Mouse (Mus musculus): ENCODE data around the gene Comp. TPM values are rescaled to one million over a fixed set of nuclear protein-coding genes. Genes with fewer than 3 reads are reported as not detected.
A peak's percentile ranks its signal among the peaks of the same experiment; 100 is the strongest.

Gene Comp
- 0.11 to 4.1 TPM (median 0.19 TPM) in 3 replicates for total RNA-seq (2017)

DNA sequence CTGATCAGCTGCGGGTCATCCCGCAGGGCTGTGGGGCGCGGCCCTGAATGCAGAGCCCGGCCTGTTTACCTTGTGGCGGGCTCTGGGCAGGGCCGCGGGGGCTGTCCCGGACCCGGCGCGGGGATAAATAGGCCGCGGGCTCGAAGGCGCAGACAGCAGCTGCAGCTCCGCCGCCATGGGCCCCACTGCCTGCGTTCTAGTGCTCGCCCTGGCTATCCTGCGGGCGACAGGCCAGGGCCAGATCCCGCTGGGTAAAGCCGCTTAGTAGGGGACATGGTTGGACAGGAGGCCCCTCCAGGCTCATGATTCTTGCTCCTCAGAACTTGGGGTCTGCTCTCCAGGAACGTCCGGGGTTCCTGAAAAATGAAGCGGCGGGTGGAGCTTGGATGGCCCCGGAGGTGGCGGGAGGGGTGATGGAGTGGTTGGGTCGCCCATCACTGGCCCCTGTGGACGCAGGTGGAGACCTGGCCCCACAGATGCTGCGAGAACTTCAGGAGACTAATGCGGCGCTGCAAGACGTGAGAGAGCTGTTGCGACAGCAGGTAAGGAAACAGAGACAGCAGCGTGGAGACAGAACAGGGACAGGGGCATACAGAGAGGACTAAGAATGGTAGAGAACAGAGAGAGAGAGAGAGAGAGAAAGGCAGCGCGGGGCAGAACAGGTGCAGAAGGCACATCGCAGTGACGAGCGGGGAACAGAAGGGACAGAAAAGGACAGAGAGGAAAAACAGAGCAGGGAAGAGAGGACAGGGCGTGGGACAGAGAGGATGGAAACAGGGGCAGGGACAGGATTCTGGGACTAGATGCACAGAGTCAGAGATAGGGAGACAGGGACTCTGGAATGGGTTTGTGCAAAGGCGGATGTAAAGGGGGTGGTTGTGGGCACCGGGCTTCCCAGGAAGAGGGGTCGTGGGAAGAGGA lies at the start of gene Comp:
Gene Comp (plus strand): TSS at position 162 of the 921 bp plus-strand sequence.
- no peak for ATAC-seq (replicated peaks; ENCODE audit: insufficient number of reproducible peaks, low FRiP score, low TSS enrichment, poor library complexity, severe bottlenecking)

GRCm38 (mm10) chr8:70323716-70324115 lies 49.6 kb upstream of the Comp start:
- ATAC-seq (replicated peaks; ENCODE audit: insufficient number of reproducible peaks, low FRiP score, low TSS enrichment, poor library complexity, severe bottlenecking), result no peak

GRCm38 (mm10) chr8:70327512-70327911 lies 45.8 kb upstream of the Comp start:
- ATAC-seq (replicated peaks; ENCODE audit: insufficient number of reproducible peaks, low FRiP score, low TSS enrichment, poor library complexity, severe bottlenecking), result no peak

GRCm38 (mm10) chr8:70329124-70329834 lies 44.1 kb upstream of the Comp start, which contains the start of gene Gdf1:
Gene Gdf1 (plus strand): TSS chr8:70329817.
- ATAC-seq (replicated peaks; ENCODE audit: insufficient number of reproducible peaks, low FRiP score, low TSS enrichment, poor library complexity, severe bottlenecking), result no peak

DNA sequence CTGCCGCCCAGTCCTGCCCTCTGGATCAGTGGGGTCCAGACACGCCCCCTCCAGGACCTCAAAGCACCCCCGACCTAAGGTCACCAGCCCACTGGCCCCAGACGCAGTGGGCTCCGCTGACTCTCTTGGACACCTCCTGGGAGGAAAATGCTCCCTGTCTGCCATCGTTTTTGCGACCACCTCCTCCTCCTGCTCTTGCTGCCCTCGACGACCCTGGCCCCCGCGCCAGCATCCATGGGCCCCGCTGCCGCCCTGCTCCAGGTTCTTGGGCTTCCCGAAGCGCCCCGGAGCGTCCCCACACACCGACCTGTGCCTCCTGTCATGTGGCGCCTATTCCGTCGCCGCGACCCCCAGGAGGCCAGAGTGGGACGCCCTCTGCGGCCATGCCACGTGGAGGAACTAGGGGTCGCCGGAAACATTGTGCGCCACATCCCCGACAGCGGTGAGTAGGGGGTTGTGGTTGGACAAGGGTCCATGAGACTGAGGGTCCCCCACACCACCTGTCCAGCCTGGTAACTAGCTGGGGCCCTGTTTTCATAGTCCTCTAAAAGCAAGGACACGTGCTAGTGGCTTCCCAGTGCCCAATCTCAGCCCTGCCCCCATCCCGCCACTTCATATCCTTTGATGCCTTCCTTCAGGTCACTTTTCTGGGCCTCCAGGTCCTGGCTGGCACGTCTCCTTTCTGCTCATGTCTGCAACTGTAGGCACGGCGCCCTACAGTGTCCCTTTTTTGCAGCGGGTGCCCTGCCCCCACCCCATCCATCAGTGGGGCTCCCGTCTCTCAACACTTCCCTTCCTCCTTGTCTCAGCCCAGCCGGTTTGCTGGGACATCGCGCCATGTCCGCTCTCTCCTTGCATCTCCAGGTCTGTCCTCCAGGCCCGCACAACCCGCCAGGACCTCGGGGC lies 43.3 kb upstream of the Comp start:
- no peak for ATAC-seq (replicated peaks; ENCODE audit: insufficient number of reproducible peaks, low FRiP score, low TSS enrichment, poor library complexity, severe bottlenecking)

- no peak for ATAC-seq (replicated peaks; ENCODE audit: insufficient number of reproducible peaks, low FRiP score, low TSS enrichment, poor library complexity, severe bottlenecking)
These were observed 42.5 kb upstream of the Comp start for GRCm38 (mm10) chr8:70330741-70331364.

DNA sequence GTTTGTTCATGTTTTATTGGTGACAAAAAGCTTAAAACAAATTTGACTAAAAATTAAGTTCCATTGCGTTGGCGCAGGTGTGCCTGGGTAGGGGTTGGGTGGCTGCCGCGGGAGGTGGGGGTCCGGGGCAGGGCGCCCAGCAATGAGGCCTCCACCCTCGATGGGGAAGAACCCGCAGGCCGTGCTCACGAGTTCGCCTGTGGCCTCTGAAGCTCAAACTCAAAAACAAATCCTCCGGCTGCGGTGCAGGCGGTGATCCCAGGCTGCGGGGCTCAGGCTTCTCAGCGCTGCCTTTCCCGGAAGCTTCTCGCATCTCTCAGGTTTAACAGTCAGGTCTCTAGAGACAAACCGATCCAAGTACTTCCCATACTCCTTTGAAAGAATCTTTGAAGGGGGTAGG lies 41.8 kb upstream of the Comp start:
- no peak for ATAC-seq (replicated peaks; ENCODE audit: insufficient number of reproducible peaks, low FRiP score, low TSS enrichment, poor library complexity, severe bottlenecking)

- ATAC-seq (replicated peaks; ENCODE audit: insufficient number of reproducible peaks, low FRiP score, low TSS enrichment, poor library complexity, severe bottlenecking), result no peak
These were observed 41.1 kb upstream of the Comp start for GRCm38 (mm10) chr8:70332070-70332877.

DNA sequence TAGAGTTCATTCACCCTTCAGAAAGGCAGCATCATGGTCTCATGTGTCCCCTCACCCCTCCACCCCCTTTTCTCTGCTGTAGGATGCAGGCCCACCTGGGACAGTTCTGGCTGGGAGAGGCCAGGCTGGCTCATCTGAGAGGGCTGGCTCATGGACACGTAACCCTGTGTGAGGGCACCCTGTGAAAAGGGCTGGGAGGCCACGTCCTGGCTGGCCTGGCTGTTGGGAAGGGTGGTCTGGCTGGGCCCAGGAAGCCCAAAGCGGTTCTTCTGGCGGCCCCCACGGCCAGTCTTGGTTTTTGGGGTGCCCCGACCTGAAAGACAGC lies 40.5 kb upstream of the Comp start:
- ATAC-seq (replicated peaks; ENCODE audit: insufficient number of reproducible peaks, low FRiP score, low TSS enrichment, poor library complexity, severe bottlenecking), result no peak

DNA sequence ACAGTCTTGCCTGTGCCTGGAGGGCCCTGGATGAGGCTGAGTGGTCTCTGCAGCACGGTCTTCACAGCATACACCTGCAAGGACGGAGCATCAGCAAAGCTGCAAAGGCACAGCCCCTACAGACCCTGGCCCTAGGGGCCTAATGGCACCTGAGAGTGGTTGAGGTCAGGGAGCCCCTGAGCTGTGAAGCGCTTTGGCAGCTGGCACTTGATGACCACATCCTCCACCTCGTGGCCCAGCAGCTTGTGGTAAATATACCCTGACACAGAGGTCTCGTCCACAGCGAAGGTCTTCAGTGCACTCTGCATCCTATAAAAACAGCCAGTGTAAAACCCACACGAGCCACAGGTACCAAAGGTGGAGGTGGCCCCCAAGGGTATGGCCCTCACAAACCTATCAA lies 34.4 kb upstream of the Comp start:
- no peak for ATAC-seq (replicated peaks; ENCODE audit: insufficient number of reproducible peaks, low FRiP score, low TSS enrichment, poor library complexity, severe bottlenecking)

- ATAC-seq (replicated peaks; ENCODE audit: insufficient number of reproducible peaks, low FRiP score, low TSS enrichment, poor library complexity, severe bottlenecking), result no peak
These were observed 32.7 kb upstream of the Comp start for GRCm38 (mm10) chr8:70340659-70341058.

GRCm38 (mm10) chr8:70342007-70342406 lies 31.4 kb upstream of the Comp start:
- ATAC-seq (replicated peaks; ENCODE audit: insufficient number of reproducible peaks, low FRiP score, low TSS enrichment, poor library complexity, severe bottlenecking), result peak; percentile 36

GRCm38 (mm10) chr8:70343076-70343475 lies 30.3 kb upstream of the Comp start:
- ATAC-seq (replicated peaks; ENCODE audit: insufficient number of reproducible peaks, low FRiP score, low TSS enrichment, poor library complexity, severe bottlenecking), result no peak

DNA sequence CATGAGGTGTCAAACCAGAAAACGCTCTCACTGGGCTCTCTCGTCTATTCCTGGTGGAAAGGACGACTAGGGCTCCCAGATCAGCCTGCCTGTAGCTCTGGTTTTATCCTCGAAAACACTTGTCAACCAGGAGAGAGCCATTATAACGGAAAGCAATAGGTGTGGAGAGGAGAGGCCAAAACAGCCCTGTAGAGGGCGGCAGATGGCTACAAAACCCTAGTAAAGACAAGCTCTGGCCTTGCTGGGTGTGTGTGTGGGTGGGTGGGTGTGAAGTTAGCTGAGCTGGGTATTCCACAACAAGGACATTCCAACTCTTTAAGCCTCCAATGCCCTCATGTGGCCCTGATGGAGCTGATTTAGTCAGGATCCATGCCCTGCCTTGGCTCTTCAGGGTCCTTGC lies 29.7 kb upstream of the Comp start:
- no peak for ATAC-seq (replicated peaks; ENCODE audit: insufficient number of reproducible peaks, low FRiP score, low TSS enrichment, poor library complexity, severe bottlenecking)

GRCm38 (mm10) chr8:70344279-70344678 lies 29.1 kb upstream of the Comp start:
- no peak for ATAC-seq (replicated peaks; ENCODE audit: insufficient number of reproducible peaks, low FRiP score, low TSS enrichment, poor library complexity, severe bottlenecking)

DNA sequence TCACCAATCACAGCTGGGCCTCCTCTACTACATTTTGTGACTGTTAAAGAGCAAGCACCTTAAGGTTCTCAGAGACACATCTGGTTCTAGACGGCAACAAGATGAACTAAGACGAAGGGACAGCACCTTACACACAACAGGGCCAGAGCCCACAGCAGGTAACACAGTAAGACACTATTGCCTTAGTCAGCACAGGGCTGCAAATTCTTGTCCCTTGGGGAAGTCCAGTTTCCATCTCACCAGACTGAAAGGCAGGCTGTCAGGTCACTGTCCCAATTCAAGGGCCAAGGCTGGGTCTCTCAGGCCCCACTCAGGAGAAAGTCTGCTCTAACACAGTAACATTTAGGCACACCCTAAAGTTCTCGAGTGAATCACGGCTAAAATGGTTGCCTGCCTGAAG lies 25.9 kb upstream of the Comp start:
- no peak for ATAC-seq (replicated peaks; ENCODE audit: insufficient number of reproducible peaks, low FRiP score, low TSS enrichment, poor library complexity, severe bottlenecking)

DNA sequence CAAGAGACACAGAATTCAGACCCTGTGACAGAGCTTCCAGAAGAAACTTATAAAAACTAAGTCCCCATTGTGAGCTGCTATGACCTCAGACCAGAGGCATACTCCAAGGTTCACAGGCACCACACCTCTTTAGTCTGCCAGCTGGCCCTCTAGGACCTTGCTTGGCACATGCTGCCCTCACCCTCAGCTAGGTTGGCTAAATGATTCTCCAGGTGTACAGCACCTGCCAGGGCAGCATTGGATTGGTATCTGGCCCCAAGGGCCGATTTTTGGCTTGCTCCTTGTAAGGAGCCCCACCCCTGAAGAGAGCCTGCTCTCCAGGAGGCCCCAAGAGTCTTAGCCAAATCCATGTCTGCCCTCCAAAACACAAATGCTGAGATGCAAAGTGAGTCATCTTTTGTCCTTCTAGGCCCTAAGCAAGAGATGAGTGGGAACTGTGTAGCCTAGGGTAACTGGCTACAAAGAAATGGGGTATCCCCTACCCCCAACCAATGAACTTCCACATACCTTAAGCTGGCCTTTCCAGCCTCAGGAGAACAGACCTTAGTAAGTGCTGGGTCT lies 25.4 kb upstream of the Comp start:
- no peak for ATAC-seq (replicated peaks; ENCODE audit: insufficient number of reproducible peaks, low FRiP score, low TSS enrichment, poor library complexity, severe bottlenecking)

Measured in monocyte, adult 5-6 weeks (primary cell).